Mouse (Mus musculus): ENCODE measurements at regions not wholly inside any gene's neighbourhood (a gene's known extent, or its start where the extent isn't known, plus 50 kb on each side); places are given as distances from the start of the nearest gene placed in this dataset.
"Not testable (repeated sequence)": the region's sequence is repeated elsewhere in the genome, so short reads cannot be mapped to it uniquely, and the experiment has no call there.

DNA sequence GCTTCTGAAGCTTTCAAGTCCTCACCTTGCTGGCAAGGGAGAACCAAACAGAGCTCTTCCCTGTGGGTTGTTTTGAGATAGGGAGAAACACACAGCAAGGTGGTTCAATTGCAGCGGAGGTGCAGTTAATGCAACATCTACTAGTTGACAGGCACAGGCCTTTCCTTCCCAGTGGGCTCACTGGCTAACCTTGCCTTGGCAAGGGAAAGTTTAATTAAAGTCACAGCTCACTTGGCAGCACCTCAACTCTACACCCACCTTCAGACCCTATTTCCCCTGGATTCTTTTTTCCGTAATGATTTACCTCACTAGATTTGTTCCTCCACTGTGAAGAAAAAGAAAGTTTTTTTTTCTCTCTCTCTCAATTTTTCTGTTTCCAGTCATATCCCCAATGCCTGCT lies 314.5 kb downstream of the Tlr4 start:
- no peak for DNase-seq (ENCODE audit: extremely low spot score in 1 of 2, low spot score in 1 of 2)

DNA sequence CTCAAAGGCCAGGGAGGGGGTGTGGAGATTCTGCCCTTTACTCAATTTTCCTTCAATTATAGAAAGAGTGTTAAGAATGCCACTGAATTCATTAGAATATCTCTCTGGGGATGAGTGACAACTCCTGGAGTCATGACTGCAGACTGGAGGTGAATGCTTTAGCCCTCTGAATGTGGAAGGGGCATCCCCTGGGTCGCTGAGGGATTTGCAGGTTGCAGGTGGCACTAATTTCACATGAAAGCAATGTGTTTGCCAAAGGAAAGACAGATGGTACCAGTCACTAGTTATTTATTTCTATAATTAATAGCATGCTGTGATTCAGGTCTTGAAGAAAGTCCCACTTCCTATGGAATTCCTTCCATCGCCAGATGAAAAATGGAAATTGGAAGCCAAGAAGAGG lies 321.1 kb downstream of the Tlr4 start:
- no peak for DNase-seq (ENCODE audit: extremely low spot score in 1 of 2, low spot score in 1 of 2)

DNA sequence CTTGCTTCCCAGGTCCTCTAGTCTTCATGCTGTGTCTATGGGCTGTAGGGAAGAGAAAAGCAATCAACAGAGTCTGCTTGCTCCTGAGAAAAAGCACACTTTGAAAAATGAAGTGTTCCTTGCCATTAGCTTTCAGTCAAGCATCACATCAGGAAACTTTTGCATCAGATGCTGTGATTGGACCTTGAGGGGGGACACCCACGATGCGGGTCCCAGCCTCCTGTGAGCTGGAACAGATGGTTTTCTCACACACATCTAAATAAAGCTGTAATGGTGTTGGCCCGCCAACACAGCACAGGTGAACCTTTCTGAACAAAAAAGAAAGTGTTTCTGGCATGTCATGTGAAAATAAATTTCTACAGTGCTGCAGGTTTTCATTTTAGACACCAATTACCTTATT lies 335.3 kb downstream of the Tlr4 start:
- no peak for DNase-seq (ENCODE audit: extremely low spot score in 1 of 2, low spot score in 1 of 2)

DNA sequence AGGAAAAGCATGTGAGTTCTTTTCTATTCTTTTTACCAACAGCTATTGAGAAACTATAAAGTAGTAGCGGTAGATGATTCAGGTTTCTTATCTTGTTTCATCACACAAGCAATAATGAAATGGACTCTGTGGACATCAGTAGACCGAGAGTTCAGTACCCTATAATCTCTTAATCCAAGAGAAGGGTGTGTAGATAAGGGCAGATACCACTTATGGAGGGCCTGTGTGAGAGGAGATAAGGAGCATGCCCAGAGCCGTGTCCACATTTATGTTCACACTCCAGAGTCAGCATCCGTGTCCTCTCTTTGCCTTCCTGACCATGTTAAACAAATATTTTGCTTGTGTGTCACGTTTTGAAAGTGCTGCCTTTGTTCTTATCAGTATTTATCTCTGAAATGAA lies 340.3 kb downstream of the Tlr4 start:
- DNase-seq (ENCODE audit: extremely low spot score in 1 of 2, low spot score in 1 of 2) = no peak

DNA sequence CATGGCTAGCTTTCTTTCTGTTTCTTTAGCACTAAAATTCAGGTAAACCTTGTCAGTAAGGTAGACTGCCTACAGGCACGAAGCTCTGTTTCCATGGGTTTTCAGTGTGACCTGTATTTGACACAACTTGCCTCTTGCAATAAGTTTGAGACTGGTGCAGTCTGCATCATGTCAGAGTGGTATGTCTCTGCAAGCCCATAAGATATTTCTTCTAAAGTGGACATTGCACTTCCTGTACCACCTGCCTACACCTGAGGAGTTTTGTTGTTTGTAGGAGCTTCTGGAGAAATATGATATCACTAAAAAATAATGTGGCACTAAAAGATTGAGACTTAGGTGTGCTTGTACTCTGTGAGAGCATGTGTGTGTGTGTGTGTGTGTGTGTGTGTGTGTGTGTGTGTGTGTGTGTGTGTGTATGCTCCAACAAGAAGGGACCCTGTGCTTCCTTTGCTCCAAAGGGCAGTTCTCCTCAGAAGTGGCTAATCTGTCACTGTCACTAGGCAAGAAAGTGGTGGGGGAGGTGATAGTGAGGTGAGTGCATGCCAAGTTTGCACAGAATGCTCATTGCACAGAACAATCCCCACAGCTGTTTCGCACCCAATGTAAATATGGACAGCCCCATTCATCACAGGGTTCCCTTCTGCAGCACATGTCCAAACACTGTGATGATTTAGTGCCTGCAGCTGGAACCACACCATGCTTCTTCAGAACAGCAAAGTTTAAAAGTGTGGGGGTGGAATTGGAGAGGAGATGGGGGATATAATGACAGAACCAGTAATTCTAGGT lies 360.5 kb downstream of the Tlr4 start:
- DNase-seq (ENCODE audit: extremely low spot score in 1 of 2, low spot score in 1 of 2) = no peak

DNA sequence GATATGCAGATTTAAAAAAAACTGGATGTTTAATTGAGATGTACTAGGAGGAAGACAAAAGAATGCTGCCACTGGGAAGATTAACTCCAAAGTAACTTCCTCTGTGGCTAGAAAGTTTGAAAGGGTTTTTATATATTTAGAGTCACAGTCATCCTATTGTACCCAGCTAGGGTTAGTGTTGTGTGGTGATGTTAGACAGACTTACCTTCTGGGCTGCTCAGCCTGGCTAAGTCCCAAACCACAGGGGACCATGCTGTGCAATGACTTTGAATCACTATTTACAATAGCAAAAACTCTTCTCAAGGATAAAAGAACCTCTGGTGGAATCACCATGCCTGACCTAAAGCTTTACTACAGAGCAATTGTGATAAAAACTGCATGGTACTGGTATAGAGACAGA lies 363.2 kb downstream of the Tlr4 start:
- no peak for DNase-seq (ENCODE audit: extremely low spot score in 1 of 2, low spot score in 1 of 2)

DNA sequence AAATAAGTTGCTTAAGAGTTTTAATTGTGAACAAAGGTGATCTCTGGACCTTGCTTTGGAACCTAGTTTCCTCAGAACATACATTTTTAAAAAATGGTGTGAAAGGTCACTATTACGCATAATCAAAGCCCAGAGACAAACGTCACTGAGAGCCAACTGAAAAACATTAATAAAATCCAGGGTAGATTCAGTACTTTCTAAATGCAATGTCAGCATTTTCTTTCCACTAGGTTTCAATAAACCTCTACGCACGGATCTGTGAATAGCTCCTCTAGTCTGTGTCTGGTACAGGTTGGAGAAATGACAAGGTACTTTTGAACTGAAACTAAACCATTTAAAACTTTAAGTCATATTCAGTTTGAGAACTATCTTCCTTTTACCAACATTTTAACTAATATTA lies 367.0 kb downstream of the Tlr4 start:
- DNase-seq (ENCODE audit: extremely low spot score in 1 of 2, low spot score in 1 of 2) = no peak

DNA sequence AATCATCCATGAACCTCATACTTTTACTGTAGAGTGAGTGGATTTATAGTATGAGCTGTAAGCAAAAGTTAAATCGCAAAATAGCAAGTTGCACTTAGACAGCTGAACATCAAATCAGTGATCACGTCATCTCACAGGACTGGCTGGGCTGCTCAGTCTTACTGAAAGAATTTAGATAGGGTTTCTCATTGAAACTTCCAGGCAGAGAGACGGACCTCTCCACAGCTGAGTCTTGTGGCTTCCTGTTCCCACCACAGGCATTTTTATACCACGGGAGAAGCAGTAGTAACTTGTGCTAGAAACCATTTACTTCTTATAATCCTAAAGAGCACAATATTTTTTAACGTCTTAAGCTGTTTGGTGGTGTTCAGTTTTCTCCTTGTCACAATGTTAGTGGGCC lies 369.5 kb downstream of the Tlr4 start:
- no peak for DNase-seq (ENCODE audit: extremely low spot score in 1 of 2, low spot score in 1 of 2)

DNA sequence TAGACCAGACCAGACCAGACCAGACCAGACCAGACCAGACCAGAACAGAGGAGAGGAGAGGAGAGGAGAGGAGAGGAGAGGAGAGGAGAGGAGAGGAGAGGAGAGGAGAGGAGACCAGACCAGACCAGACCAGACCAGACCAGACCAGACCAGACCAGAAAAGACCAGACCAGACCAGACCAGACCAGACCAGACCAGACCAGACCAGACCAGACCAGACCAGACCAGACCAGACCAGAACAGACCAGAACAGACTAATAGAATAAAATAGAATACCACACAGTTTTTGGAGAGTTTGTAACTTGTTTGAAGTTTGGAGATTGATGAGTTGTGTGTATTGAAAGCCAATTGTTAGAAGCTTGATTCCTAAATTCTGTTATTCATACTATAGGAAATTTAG lies 381.0 kb downstream of the Tlr4 start:
- DNase-seq (ENCODE audit: extremely low spot score in 1 of 2, low spot score in 1 of 2) = peak in 1 of 2 experiments; percentile 58

DNA sequence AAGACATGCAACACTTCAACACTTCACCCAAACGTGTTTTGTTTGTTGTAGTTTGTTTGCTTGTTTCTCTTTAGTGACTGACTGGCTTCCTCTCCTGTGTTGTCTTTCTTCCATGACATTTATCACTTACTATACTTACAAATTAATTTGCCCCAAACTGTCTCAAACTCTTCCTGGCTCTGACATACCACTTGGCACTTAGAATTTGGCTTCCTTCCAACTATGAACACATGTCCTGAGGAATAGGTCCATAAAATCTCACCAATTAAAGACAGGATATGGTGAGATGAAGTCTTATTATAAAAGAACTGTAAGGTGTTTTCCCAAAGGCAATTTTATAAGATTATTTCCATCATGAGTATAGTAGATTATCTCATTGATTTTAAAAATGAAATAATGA lies 386.0 kb downstream of the Tlr4 start:
- no peak for DNase-seq (ENCODE audit: extremely low spot score in 1 of 2, low spot score in 1 of 2)

DNA sequence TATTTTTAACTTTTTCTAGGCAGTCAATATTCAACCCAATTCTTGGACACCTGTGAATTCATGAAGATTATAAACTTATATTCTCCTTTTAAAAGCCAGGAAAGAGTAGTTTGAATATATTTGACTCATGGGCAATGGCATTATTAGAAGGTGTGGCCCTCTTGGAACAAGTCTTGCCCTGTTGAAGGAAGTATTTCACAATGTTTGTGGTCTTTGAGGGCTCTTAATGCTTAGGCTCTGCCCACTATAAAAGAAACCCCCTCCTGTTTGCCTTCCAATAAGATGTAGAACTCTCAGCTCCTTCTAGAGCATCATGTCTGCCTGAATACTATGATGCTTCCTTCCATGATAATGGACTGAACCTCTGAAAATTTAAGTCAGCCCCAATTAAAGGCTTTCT lies 397.1 kb downstream of the Tlr4 start:
- no peak for DNase-seq (ENCODE audit: extremely low spot score in 1 of 2, low spot score in 1 of 2)

DNA sequence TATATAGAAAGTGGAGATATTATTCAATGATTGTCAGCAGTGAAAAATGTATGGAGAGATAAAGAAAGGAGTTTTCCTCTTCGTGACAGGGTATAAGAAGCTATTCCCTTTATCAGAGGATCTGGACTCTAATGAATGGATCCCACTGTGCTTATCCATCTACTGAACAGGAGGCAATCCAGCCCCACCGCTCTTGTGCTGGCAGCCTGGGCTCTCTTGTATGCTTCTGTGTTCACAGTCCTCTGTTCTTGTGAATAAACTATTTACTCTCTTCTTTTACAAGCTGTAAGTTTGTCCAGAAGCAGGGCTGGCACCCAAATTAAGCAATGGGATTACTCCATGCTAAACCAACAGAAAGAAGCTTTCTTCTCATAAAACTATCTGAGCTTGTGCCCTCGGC lies 401.8 kb downstream of the Tlr4 start:
- DNase-seq (ENCODE audit: extremely low spot score in 1 of 2, low spot score in 1 of 2) = no peak

DNA sequence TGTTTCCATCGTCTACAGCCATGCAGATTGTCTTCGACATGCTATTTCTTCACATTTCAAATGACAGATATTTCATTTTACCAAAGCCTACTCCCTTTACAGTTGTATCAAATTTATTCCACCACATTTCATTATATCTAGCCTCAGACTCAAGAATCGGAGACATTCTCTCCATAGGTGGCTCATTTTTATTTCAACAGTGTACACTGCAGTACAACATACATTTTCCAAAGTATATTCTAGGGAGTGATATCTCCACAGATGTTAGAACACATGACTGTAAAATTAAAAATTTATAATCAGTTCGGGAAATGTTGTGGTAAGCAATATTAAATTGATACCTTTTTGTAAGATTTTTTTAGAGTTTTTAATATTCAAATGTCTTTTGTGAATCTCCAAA lies 446.2 kb downstream of the Tlr4 start:
- no peak for DNase-seq (ENCODE audit: extremely low spot score in 1 of 2, low spot score in 1 of 2)

DNA sequence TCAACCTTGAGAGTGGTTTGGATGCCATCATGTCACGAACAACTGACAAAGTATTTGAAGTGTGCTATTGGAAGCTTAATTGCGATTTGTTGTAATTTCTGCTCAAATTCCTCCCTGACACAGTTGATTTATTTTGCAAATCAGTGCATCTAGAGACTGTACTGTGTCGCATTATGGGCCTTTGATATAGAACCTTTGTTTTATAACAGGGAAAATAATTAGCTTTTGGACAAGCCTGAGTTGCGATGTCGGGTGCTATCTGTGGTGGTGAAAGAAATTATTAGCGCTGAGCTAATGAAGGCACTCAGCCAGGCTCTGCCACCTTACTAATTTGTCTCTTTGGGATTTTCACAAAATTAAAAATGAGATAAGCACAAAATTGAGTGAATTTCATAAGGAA lies 473.6 kb downstream of the Tlr4 start:
- no peak for DNase-seq (ENCODE audit: extremely low spot score in 1 of 2, low spot score in 1 of 2)

DNA sequence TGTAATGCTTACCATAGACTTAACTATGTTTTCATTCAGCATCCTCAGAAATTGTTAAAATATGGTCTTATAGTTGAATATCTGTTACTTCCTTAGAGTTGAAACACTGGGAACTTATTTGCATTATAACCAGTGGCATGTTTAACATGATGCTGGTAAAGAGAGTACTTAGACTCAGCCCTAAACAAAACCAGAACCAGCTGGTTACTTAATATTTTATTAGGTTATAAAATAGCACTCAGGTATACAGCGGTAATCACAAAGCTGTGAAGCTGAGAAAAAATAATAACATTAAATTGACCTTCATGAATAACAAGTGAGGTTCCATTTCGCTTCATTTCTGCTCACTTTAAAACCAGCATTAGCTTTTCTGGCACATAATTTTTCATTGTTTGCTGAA lies 474.4 kb downstream of the Tlr4 start:
- no peak for DNase-seq (ENCODE audit: extremely low spot score in 1 of 2, low spot score in 1 of 2)

DNA sequence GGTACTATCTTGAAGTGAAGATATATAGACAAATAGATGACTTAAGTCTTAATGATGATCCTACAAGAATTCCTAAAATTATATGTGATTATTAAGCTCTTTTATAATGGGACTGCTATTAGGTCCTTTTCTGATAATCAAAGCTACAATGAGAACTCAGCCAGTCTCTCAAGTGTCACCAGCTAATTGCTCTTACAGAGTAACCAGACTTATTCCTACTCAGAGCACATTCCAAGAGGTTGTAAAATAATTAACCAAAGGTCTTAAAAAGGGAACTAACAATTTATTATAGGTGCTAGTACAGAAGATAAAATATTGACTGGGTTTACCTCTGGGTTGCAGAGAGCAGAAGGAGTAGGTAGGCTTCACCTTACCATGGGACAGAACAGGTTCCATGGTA lies 492.7 kb downstream of the Tlr4 start:
- not testable (repeated sequence) for DNase-seq (ENCODE audit: extremely low spot score in 1 of 2, low spot score in 1 of 2)

Measured in frontal cortex, adult 2 months (tissue).